Mouse (Mus musculus) olfactory bulb, adult 2 months (tissue): ENCODE measurements around the gene Gm45208.

Experiments used
- CTCF ChIP-seq: fragments of 200-500 bp; IDR thresholded peaks from 2 replicates; pipeline ENCODE4 v1.5.1; 2012; ENCODE audit warnings: low read depth, mild to moderate bottlenecking, low read length, moderate library complexity; ENCODE audit not compliant: insufficient read depth
- POLR2A ChIP-seq: fragments of 200-500 bp; IDR thresholded peaks from 2 replicates; pipeline ENCODE4 v1.6.1; 2012; ENCODE audit warnings: mild to moderate bottlenecking, low read depth, low read length, moderate library complexity; ENCODE audit not compliant: insufficient read depth

GRCm38 (mm10) chrX:7740082-7740819 is 18.2 kb downstream of the Gm45208 start:
- TF ChIP-seq CTCF (no peak), POLR2A (no peak)
